Mouse (Mus musculus): Measurements from ENCODE around the gene Olfr891. TPM values are rescaled to one million over a fixed set of nuclear protein-coding genes. Genes with fewer than 3 reads are reported as not detected.
"Not testable (repeated sequence)": the region's sequence is repeated elsewhere in the genome, so short reads cannot be mapped to it uniquely, and the experiment has no call there.

Gene Olfr891
- polyA plus RNA-seq (2016; fragmentation: Nextera tagmentation; extraction: Ambion mirVana) = not detected in 2 replicates

DNA sequence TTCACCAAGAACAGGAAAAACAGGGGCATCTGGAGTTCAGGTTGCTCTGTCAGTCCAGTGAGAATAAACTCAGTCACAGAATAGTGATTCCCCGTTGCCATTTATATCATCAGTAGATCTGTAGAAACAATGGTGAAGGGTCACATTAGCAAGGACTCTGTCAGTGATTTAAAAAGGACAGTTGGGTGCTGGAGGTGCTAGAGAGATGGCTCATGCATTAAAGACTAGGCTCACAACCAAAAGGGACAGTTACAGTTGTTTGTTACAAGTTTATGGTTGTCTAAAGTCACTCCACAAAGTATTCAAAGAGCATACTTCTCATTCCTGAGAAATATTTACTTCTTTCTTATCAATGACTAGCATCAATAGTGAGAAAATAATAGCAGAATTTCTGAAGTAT, at the start of gene Olfr891:
Olfr891 (minus strand) TSS at position 101 of the 400 bp plus-strand sequence.
- Histone ChIP-seq H3K9ac (no peak within 1 kb of the TSS), H3K4me1 (no peaks in the 10 kb centered on the region), H3K9me3 (replicated peaks) (peaks cover 3% of the 10 kb centered on the region; the same call in 1 of the 2 replicates), H3K36me3 (no peaks in the 10 kb centered on the region), H3K27ac (no peak within 1 kb of the TSS), H3K4me2 (no peak within 1 kb of the TSS), H3K27me3 (replicated peaks) (no peaks in the 10 kb centered on the region), H3K4me3 (no peak within 1 kb of the TSS)
- ATAC-seq = no peak
- 56% methylated on average over 1 of the region's 1 CpGs for WGBS (ENCODE audit: insufficient replicate concordance)

DNA sequence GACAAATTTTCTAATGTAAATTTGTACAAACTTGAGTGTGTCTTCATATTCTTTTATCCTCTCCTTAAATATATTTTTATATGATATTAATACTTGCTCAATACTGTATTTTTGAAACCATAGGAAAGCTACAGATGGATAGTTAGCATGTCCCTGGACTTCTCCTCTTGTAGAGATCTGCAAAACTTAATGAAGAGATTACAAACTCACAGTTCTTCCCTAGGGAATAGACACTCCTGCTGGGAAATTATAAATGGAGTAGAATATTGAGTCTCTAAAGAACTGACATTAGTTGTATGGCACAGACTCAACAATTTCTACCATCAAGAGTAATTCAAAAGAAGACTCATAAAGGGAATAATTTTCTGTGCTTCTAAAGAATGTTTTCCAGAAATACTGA, 37.1 kb upstream of the Olfr891 start, which contains the start of gene Olfr894:
Olfr894 (plus strand) TSS at position 301 of the 400 bp plus-strand sequence.
- Histone ChIP-seq H3K9me3 (replicated peaks) (no peaks in the 10 kb centered on the region), H3K4me1 (no peaks in the 10 kb centered on the region), H3K27me3 (replicated peaks) (no peaks in the 10 kb centered on the region), H3K4me2 (no peak within 1 kb of the TSS), H3K4me3 (no peak within 1 kb of the TSS), H3K9ac (no peak within 1 kb of the TSS), H3K27ac (no peak within 1 kb of the TSS), H3K36me3 (no peaks in the 10 kb centered on the region)
- no peak for ATAC-seq

DNA sequence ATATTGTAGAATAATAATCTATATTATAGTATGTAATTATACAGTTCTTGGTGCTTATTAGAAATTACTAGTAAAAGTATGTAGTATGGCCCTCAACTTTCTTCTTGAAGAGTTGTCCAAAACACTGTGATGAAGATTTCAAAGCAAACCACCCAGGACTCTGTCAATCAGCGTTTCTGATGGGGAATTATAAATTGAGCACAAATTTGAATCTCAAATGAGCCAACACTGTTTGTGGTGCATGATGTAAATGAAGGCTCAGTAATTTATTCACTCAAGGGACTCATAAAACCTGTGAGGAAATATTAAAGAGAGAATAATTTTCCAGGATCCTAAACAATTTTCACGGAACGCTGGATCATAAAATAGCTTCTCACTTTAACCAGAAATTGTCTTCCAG, 27.4 kb upstream of the Olfr891 start, which contains the start of gene Olfr893:
Olfr893 (plus strand) TSS at position 301 of the 400 bp plus-strand sequence.
- H3K27ac ChIP-seq = no peak within 1 kb of the TSS
- H3K9me3 ChIP-seq (replicated peaks) = no peaks in the 10 kb centered on the region
- ATAC-seq = no peak
- H3K4me2 ChIP-seq = no peak within 1 kb of the TSS
- no peaks in the 10 kb centered on the region for H3K27me3 ChIP-seq (replicated peaks)
- H3K36me3 ChIP-seq = no peaks in the 10 kb centered on the region
- no peak within 1 kb of the TSS for H3K9ac ChIP-seq
- H3K4me1 ChIP-seq = no peaks in the 10 kb centered on the region
- 64% methylated on average over 3 of the region's 3 CpGs for WGBS (ENCODE audit: insufficient replicate concordance)
- H3K4me3 ChIP-seq = no peak within 1 kb of the TSS

DNA sequence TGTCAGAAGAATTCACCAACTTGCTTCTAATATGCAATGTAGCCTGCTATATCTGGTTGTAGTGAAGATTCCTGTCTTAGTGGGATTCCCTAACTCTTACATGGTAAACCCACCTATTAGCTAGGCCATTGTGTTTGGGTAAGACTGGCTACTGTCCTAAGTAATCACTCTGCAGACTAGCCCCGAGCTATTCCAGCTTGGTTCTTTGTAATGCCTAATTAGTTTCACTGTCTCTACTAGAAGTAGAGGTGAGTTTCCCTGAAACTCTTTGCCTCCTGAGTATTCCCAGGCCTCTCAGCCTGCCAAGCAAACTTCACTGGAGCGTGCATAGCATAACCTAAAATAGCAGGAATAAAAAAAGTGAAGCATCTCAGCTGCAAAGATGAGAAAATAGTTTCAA, 12.3 kb downstream of the Olfr891 start:
- WGBS (ENCODE audit: insufficient replicate concordance) = 39% methylated on average over 2 of the region's 2 CpGs
- ATAC-seq; H3K27ac ChIP-seq; H3K36me3 ChIP-seq; H3K4me1 ChIP-seq; H3K9ac ChIP-seq; H3K9me3 ChIP-seq (replicated peaks); H3K27me3 ChIP-seq (replicated peaks); H3K4me3 ChIP-seq; H3K4me2 ChIP-seq: not testable (repeated sequence)

DNA sequence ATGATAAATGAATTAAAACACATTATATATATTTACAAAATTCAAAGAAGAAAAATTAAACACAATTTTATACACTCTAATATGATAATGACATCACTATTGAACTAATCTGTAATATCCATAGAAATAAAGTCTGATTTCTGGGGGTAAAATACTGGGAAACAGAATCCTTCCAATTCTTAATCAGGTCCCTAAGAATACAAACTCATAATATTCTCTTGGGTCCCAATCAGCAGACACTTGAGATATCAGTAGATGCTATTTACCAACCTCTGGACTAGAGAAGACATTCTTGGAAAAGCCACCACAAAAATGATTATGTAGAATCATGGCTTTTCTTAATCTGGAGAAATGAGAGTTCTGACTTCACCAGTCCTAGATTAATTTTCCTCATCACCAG, 38.4 kb downstream of the Olfr891 start, which contains the start of gene Olfr890:
Olfr890 (plus strand) TSS at position 301 of the 400 bp plus-strand sequence.
- H3K36me3 ChIP-seq = no peaks in the 10 kb centered on the region
- H3K4me1 ChIP-seq = no peaks in the 10 kb centered on the region
- H3K9me3 ChIP-seq (replicated peaks) = no peaks in the 10 kb centered on the region
- no peak within 1 kb of the TSS for H3K4me3 ChIP-seq
- no peak for ATAC-seq
- H3K9ac ChIP-seq = no peak within 1 kb of the TSS
- no peak within 1 kb of the TSS for H3K4me2 ChIP-seq
- H3K27me3 ChIP-seq (replicated peaks) = no peaks in the 10 kb centered on the region
- H3K27ac ChIP-seq = no peak within 1 kb of the TSS

Other genes with a start within 250 kb of the Olfr891 start
- not detected in 2 replicates for gene Olfr881, start 189.0 kb downstream of the Olfr891 start, polyA plus RNA-seq (2016; fragmentation: Nextera tagmentation; extraction: Ambion mirVana)
- not detected in 2 replicates for gene Olfr883, start 155.0 kb downstream of the Olfr891 start, polyA plus RNA-seq (2016; fragmentation: Nextera tagmentation; extraction: Ambion mirVana)
- not detected in 2 replicates for gene Olfr884, start 134.3 kb downstream of the Olfr891 start, polyA plus RNA-seq (2016; fragmentation: Nextera tagmentation; extraction: Ambion mirVana)
- gene Olfr885, start 119.5 kb downstream of the Olfr891 start, polyA plus RNA-seq (2016; fragmentation: Nextera tagmentation; extraction: Ambion mirVana) = not detected in 2 replicates
- not detected in 2 replicates for gene Olfr887, start 96.7 kb downstream of the Olfr891 start, polyA plus RNA-seq (2016; fragmentation: Nextera tagmentation; extraction: Ambion mirVana)
- gene Olfr888, start 72.7 kb downstream of the Olfr891 start, polyA plus RNA-seq (2016; fragmentation: Nextera tagmentation; extraction: Ambion mirVana) = not detected in 2 replicates
- 0.25 and 0.32 TPM in 2 replicates for gene Olfr889, start 65.6 kb downstream of the Olfr891 start, polyA plus RNA-seq (2016; fragmentation: Nextera tagmentation; extraction: Ambion mirVana)
- gene Olfr890, start 38.3 kb downstream of the Olfr891 start, polyA plus RNA-seq (2016; fragmentation: Nextera tagmentation; extraction: Ambion mirVana) = not detected in 2 replicates
- gene Olfr893, start 27.5 kb upstream of the Olfr891 start, polyA plus RNA-seq (2016; fragmentation: Nextera tagmentation; extraction: Ambion mirVana) = not detected in 2 replicates
- not detected in 2 replicates for gene Olfr894, start 37.2 kb upstream of the Olfr891 start, polyA plus RNA-seq (2016; fragmentation: Nextera tagmentation; extraction: Ambion mirVana)
- gene Olfr143, start 72.0 kb upstream of the Olfr891 start, polyA plus RNA-seq (2016; fragmentation: Nextera tagmentation; extraction: Ambion mirVana) = not detected in 2 replicates
- not detected in 2 replicates for gene Olfr895, start 87.0 kb upstream of the Olfr891 start, polyA plus RNA-seq (2016; fragmentation: Nextera tagmentation; extraction: Ambion mirVana)
- gene Olfr896-ps1, start 110.3 kb upstream of the Olfr891 start, polyA plus RNA-seq (2016; fragmentation: Nextera tagmentation; extraction: Ambion mirVana) = not detected in 2 replicates
- gene Olfr25, start 148.2 kb upstream of the Olfr891 start, polyA plus RNA-seq (2016; fragmentation: Nextera tagmentation; extraction: Ambion mirVana) = not detected in 2 replicates
- not detected in 2 replicates for gene Olfr898, start 167.6 kb upstream of the Olfr891 start, polyA plus RNA-seq (2016; fragmentation: Nextera tagmentation; extraction: Ambion mirVana)
- gene Olfr250, start 186.1 kb upstream of the Olfr891 start, polyA plus RNA-seq (2016; fragmentation: Nextera tagmentation; extraction: Ambion mirVana) = not detected in 2 replicates
- gene Olfr251, start 196.3 kb upstream of the Olfr891 start, polyA plus RNA-seq (2016; fragmentation: Nextera tagmentation; extraction: Ambion mirVana) = not detected in 2 replicates
- not detected in 2 replicates for gene Olfr147, start 220.9 kb upstream of the Olfr891 start, polyA plus RNA-seq (2016; fragmentation: Nextera tagmentation; extraction: Ambion mirVana)
- not detected in 2 replicates for gene Olfr901, start 248.6 kb upstream of the Olfr891 start, polyA plus RNA-seq (2016; fragmentation: Nextera tagmentation; extraction: Ambion mirVana)

Measured in liver, embryonic 12.5 days (tissue).